Mouse (Mus musculus): ENCODE data around the gene Prss42. TPM values are rescaled to one million over a fixed set of nuclear protein-coding genes. Genes with fewer than 3 reads are reported as not detected.
A peak's percentile ranks its signal among the peaks of the same experiment; 100 is the strongest.
"Not testable (repeated sequence)": the region's sequence is repeated elsewhere in the genome, so short reads cannot be mapped to it uniquely, and the experiment has no call there.

The Prss42 gene
- polyA plus RNA-seq, 1 experiment: 0.07 TPM

- DNase-seq (ENCODE audit: low read depth): no peak
These were observed 9.8 kb upstream of the Prss42 start for GRCm38 (mm10) chr9:110788169-110788568.

- DNase-seq (ENCODE audit: low read depth): no peak
These were observed 7.5 kb upstream of the Prss42 start for GRCm38 (mm10) chr9:110790462-110790861.

- no peak for DNase-seq (ENCODE audit: low read depth)
These were observed 953 bp upstream of the Prss42 start for GRCm38 (mm10) chr9:110797013-110797412.

- no peak for DNase-seq (ENCODE audit: low read depth)
These were observed 3.0 kb downstream of the Prss42 start for GRCm38 (mm10) chr9:110800834-110801479.

- no peak for DNase-seq (ENCODE audit: low read depth)
These were observed 5.3 kb downstream of the Prss42 start for GRCm38 (mm10) chr9:110803294-110803693.

- no peak for DNase-seq (ENCODE audit: low read depth)
These were observed 12.1 kb downstream of the Prss42 start for GRCm38 (mm10) chr9:110810051-110810450.

GRCm38 (mm10) chr9:110813789-110814188, 15.8 kb downstream of the Prss42 start, which contains the start of gene Prss44:
Gene Prss44, plus strand, starts transcription at chr9:110813994.
- DNase-seq (ENCODE audit: low read depth): no peak

GRCm38 (mm10) chr9:110820546-110820945, 22.6 kb downstream of the Prss42 start:
- DNase-seq (ENCODE audit: low read depth): not testable (repeated sequence)

- DNase-seq (ENCODE audit: low read depth): no peak
These were observed 23.5 kb downstream of the Prss42 start for GRCm38 (mm10) chr9:110821436-110821835.

GRCm38 (mm10) chr9:110825426-110825825, 27.5 kb downstream of the Prss42 start:
- no peak for DNase-seq (ENCODE audit: low read depth)

- no peak for DNase-seq (ENCODE audit: low read depth)
These were observed 27.9 kb downstream of the Prss42 start for GRCm38 (mm10) chr9:110825832-110826231.

- DNase-seq (ENCODE audit: low read depth): no peak
These were observed 28.4 kb downstream of the Prss42 start, which contains the start of gene Prss43 for GRCm38 (mm10) chr9:110826390-110826789. Gene Prss43, plus strand, starts transcription at chr9:110826690.

GRCm38 (mm10) chr9:110833021-110833420, 35.1 kb downstream of the Prss42 start:
- no peak for DNase-seq (ENCODE audit: low read depth)

- no peak for DNase-seq (ENCODE audit: low read depth)
These were observed 36.4 kb downstream of the Prss42 start, which contains the start of gene Prss45 for GRCm38 (mm10) chr9:110834411-110834810. Gene Prss45, plus strand, starts transcription at chr9:110834588.

- no peak for DNase-seq (ENCODE audit: low read depth)
These were observed 37.0 kb downstream of the Prss42 start for GRCm38 (mm10) chr9:110834961-110835360.

- no peak for DNase-seq (ENCODE audit: low read depth)
These were observed 38.1 kb downstream of the Prss42 start for GRCm38 (mm10) chr9:110836112-110836511.

- no peak for DNase-seq (ENCODE audit: low read depth)
These were observed 42.9 kb downstream of the Prss42 start for GRCm38 (mm10) chr9:110840905-110841304.

- peak; percentile 92 for DNase-seq (ENCODE audit: low read depth)
These were observed 43.5 kb downstream of the Prss42 start for GRCm38 (mm10) chr9:110841438-110841837.

GRCm38 (mm10) chr9:110844206-110844605, 46.2 kb downstream of the Prss42 start, which contains the start of gene Prss46:
Gene Prss46, plus strand, starts transcription at chr9:110844506.
- DNase-seq (ENCODE audit: low read depth): no peak

- DNase-seq (ENCODE audit: low read depth): no peak
These were observed 51.2 kb downstream of the Prss42 start for GRCm38 (mm10) chr9:110849162-110849561.
